Mouse (Mus musculus) neural tube, embryonic 15.5 days (tissue): ENCODE measurements around the gene Foxd2. TPM values are rescaled to one million over a fixed set of nuclear protein-coding genes. Genes with fewer than 3 reads are reported as not detected.

ENCODE experiments used
- ATAC-seq: fragments of 200-750 bp; cut with Nextera tagmentation; 2 replicates; pipeline ENCODE4 v1.8.0; 2017; ENCODE audit warnings: mild to moderate bottlenecking, moderate TSS enrichment, moderate library complexity; ENCODE audit not compliant: low FRiP score
- H3K27ac ChIP-seq: fragments of 300-500 bp; sonication (generic); replicated peaks from 2 replicates; pipeline ENCODE4 v1.5.1; 2015; ENCODE audit warnings: mild to moderate bottlenecking, inconsistent platforms
- H3K27me3 ChIP-seq: fragments of 300-500 bp; sonication (generic); replicated peaks from 2 replicates; pipeline ENCODE4 v1.6.1; 2015; ENCODE audit warnings: inconsistent platforms
- H3K36me3 ChIP-seq: fragments of 300-500 bp; sonication (generic); 2 replicates; pipeline ENCODE4 v1.6.1; 2015; ENCODE audit warnings: inconsistent platforms
- H3K4me1 ChIP-seq: fragments of 300-500 bp; sonication (generic); 2 replicates; pipeline ENCODE4 v1.6.1; 2015; ENCODE audit warnings: inconsistent platforms
- H3K4me2 ChIP-seq: fragments of 300-500 bp; sonication (generic); 2 replicates; pipeline ENCODE4 v1.6.1; 2015; ENCODE audit warnings: inconsistent platforms, mild to moderate bottlenecking, moderate library complexity
- H3K4me3 ChIP-seq: fragments of 300-500 bp; sonication (generic); replicated peaks from 2 replicates; pipeline ENCODE4 v1.5.1; 2015; ENCODE audit warnings: mild to moderate bottlenecking, inconsistent platforms
- H3K9ac ChIP-seq: fragments of 300-500 bp; sonication (generic); replicated peaks from 2 replicates; pipeline ENCODE4 v1.6.1; 2015; ENCODE audit warnings: mild to moderate bottlenecking, inconsistent platforms
- H3K9me3 ChIP-seq: fragments of 300-500 bp; sonication (generic); replicated peaks from 2 replicates; pipeline ENCODE4 v1.6.1; 2016; ENCODE audit warnings: inconsistent platforms
- WGBS: fragments of 180-500 bp; shearing (Covaris S2); methylation state at CpG from one replicate; pipeline ENCODE4 v1.1.7; 2015; ENCODE audit warnings: mixed read lengths; 5-methylcytosine and 5-hydroxymethylcytosine counted together
- polyA plus RNA-seq: library from polyadenylated mRNA; unstranded; fragments of >200 nt; fragmentation: Nextera tagmentation; extraction: Ambion mirVana; gene quantifications from 2 replicates; pipeline ENCODE4 v1.2.1, GENCODE M21; 2015

Gene Foxd2
- polyA plus RNA-seq: 0.28 and 0.36 TPM in 2 replicates

DNA sequence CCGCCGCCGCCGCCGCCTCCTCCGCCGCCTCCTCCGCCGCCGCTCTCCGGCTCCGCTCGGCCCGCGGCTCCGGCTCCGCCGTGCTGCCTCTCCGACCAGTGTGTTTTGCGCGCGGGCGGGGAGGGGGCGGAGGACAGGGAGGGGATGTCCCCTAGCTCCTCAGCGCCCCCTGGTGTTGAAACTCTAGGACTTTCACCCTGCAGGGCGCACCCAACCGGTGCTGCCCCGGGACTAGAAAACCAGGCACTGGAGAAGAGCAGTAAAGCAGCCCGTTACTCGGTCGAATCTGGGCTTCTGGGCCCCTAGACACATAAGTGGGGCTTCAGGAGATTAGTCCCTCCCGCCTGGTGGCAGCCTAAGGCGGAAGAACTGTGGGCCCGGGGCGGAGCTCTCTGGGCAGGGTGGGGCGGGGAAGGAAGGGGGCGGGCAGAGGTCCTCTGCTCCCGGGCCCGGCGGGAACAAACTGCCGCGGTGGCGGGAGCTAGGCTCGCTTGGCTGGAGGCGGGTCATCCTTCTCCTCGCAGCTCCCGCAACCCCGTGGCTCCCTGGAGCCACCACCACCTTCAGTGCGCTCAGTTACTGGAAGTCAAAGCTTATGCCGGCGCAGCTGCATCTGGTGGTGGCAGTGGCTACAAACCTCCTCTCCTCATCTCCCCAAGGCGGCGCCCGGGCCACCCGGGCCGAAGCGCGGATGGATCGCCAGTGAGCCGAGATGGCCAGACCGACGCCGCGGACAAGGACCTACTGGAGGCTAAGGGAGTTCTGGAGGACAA lies at the start of gene Foxd2:
Foxd2 (minus strand) TSS at position 45 of the 773 bp plus-strand sequence.
- peak within 1 kb of the TSS; percentile 40 for H3K4me3 ChIP-seq
- H3K4me1 ChIP-seq: peaks cover 25% of the 10 kb centered on the region
- peak within 1 kb of the TSS; percentile 62 for H3K4me2 ChIP-seq
- WGBS: under 1% methylated on average over 60 of the region's 64 CpGs
- no peak within 1 kb of the TSS for H3K27ac ChIP-seq
- peak; percentile 67 for ATAC-seq
- H3K27me3 ChIP-seq: peaks cover 91% of the 10 kb centered on the region
- no peaks in the 10 kb centered on the region for H3K36me3 ChIP-seq
- peak within 1 kb of the TSS; percentile 14; the same call in 1 of the 2 replicates for H3K9ac ChIP-seq
- H3K9me3 ChIP-seq: no peaks in the 10 kb centered on the region

GRCm38 (mm10) chr4:114958231-114958630 lies 49.6 kb upstream of the Foxd2 start:
- no peaks in the 10 kb centered on the region for H3K27me3 ChIP-seq
- no peak for ATAC-seq
- 82% methylated on average over 2 of the region's 2 CpGs for WGBS

GRCm38 (mm10) chr4:114957403-114957802 lies 48.7 kb upstream of the Foxd2 start:
- Histone ChIP-seq H3K9ac (no peak overlapping the region), H3K9me3 (no peaks in the 10 kb centered on the region), H3K4me3 (no peak overlapping the region), H3K36me3 (peaks cover 9% of the 10 kb centered on the region), H3K27me3 (no peaks in the 10 kb centered on the region), H3K27ac (no peak overlapping the region), H3K4me2 (no peak overlapping the region), H3K4me1 (no peaks in the 10 kb centered on the region)
- ATAC-seq: no peak

More at GRCm38 (mm10) chr4:114958231-114958630, 49.6 kb upstream of the Foxd2 start:
- H3K4me3 ChIP-seq: no peak overlapping the region
- H3K9ac ChIP-seq: no peak overlapping the region
- H3K36me3 ChIP-seq: peaks cover 16% of the 10 kb centered on the region
- H3K4me2 ChIP-seq: no peak overlapping the region
- no peaks in the 10 kb centered on the region for H3K9me3 ChIP-seq
- no peaks in the 10 kb centered on the region for H3K4me1 ChIP-seq
- H3K27ac ChIP-seq: no peak overlapping the region

- no peak overlapping the region for H3K27ac ChIP-seq
- no peaks in the 10 kb centered on the region for H3K4me1 ChIP-seq
- no peak overlapping the region for H3K9ac ChIP-seq
- H3K27me3 ChIP-seq: peaks cover 4% of the 10 kb centered on the region
- H3K36me3 ChIP-seq: peaks cover 3% of the 10 kb centered on the region; the same call in 1 of the 2 replicates
- H3K9me3 ChIP-seq: no peaks in the 10 kb centered on the region
- no peak for ATAC-seq
- 85% methylated on average over 3 of the region's 3 CpGs for WGBS
- H3K4me3 ChIP-seq: no peak overlapping the region
- no peak overlapping the region for H3K4me2 ChIP-seq
Observed at GRCm38 (mm10) chr4:114953172-114953571, 44.5 kb upstream of the Foxd2 start.

DNA sequence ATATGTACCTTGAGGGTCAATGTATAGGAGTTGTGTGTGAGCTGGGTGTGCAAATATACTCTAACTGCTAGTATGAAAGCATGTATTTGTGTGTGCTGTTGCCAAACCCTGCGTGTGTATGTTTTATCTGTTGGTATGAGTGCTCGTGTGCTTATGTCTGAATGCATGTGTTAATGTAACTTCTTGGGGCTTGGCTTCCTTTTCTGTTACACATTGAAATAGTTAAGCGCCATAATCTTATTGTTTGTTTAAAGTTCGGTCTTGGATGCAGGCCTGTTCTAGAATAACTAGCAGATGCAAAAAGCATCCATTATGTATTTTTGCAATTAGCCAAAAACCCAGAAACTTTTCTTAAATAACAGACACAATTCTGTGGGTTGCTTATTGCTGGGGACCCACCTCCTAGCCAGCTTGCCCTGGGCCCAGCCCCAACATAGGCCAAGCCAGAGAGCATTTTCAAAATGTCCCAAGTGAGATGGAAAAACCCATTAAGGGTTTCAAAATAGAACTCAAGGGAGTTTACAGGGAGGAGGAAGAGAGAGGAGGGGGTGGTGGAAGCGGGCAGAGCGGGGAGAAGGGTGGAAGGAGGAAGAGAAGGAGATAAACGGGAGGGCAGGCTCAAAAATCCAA lies 39.3 kb upstream of the Foxd2 start:
- WGBS: 71% methylated on average over 7 of the region's 7 CpGs
- H3K9me3 ChIP-seq: no peaks in the 10 kb centered on the region
- no peak overlapping the region for H3K27ac ChIP-seq
- ATAC-seq: no peak
- H3K27me3 ChIP-seq: peaks cover 37% of the 10 kb centered on the region
- no peak overlapping the region for H3K4me2 ChIP-seq
- no peak overlapping the region for H3K4me3 ChIP-seq
- no peaks in the 10 kb centered on the region for H3K36me3 ChIP-seq
- no peaks in the 10 kb centered on the region for H3K4me1 ChIP-seq
- no peak overlapping the region for H3K9ac ChIP-seq

DNA sequence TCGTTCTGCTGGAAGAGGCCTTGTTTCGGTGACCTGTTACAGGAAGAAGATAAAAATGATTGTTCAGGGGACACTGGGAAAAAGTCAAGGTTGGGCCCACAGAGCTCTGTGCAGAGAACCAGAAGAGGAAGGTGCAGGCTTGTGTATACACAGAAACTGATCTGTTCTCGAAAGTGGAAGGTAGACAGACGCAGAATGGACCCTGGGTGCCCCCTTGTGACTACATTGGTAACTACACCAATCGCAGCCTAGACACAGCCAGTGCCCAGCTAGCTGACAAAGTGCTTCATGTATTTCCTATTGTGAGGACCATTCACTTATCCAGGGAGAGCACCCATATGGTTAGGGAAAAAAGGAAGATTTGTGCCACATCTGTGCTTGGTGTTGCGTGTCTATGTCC lies 38.7 kb upstream of the Foxd2 start:
- 34% methylated on average over 6 of the region's 6 CpGs for WGBS
- Histone ChIP-seq H3K9me3 (no peaks in the 10 kb centered on the region), H3K9ac (no peak overlapping the region), H3K27me3 (peaks cover 37% of the 10 kb centered on the region), H3K4me2 (no peak overlapping the region), H3K27ac (no peak overlapping the region), H3K4me1 (peaks cover 4% of the 10 kb centered on the region; the same call in 1 of the 2 replicates), H3K4me3 (no peak overlapping the region), H3K36me3 (no peaks in the 10 kb centered on the region)
- peak; percentile 91 for ATAC-seq

GRCm38 (mm10) chr4:114946416-114946815 lies 37.7 kb upstream of the Foxd2 start:
- Histone ChIP-seq H3K27ac (no peak overlapping the region), H3K4me1 (peaks cover 9% of the 10 kb centered on the region; the same call in 1 of the 2 replicates), H3K9me3 (no peaks in the 10 kb centered on the region), H3K4me2 (no peak overlapping the region), H3K27me3 (peaks cover 37% of the 10 kb centered on the region), H3K9ac (no peak overlapping the region), H3K4me3 (no peak overlapping the region), H3K36me3 (no peaks in the 10 kb centered on the region)
- ATAC-seq: no peak
- WGBS: 87% methylated on average over 4 of the region's 4 CpGs

GRCm38 (mm10) chr4:114945021-114945420 lies 36.3 kb upstream of the Foxd2 start:
- peaks cover 9% of the 10 kb centered on the region; the same call in 1 of the 2 replicates for H3K4me1 ChIP-seq
- no peak for ATAC-seq

GRCm38 (mm10) chr4:114942583-114942982 lies 33.9 kb upstream of the Foxd2 start:
- Histone ChIP-seq H3K9ac (no peak overlapping the region), H3K4me1 (peaks cover 9% of the 10 kb centered on the region; the same call in 1 of the 2 replicates), H3K27ac (no peak overlapping the region), H3K4me2 (no peak overlapping the region), H3K9me3 (no peaks in the 10 kb centered on the region), H3K27me3 (peaks cover 33% of the 10 kb centered on the region), H3K36me3 (no peaks in the 10 kb centered on the region), H3K4me3 (no peak overlapping the region)
- 10% methylated on average over 8 of the region's 8 CpGs for WGBS
- ATAC-seq: no peak

More at GRCm38 (mm10) chr4:114945021-114945420, 36.3 kb upstream of the Foxd2 start:
- no peak overlapping the region for H3K9ac ChIP-seq
- H3K4me3 ChIP-seq: no peak overlapping the region
- H3K4me2 ChIP-seq: no peak overlapping the region
- H3K27me3 ChIP-seq: peaks cover 40% of the 10 kb centered on the region
- WGBS: 26% methylated on average over 5 of the region's 5 CpGs
- no peaks in the 10 kb centered on the region for H3K9me3 ChIP-seq
- H3K36me3 ChIP-seq: no peaks in the 10 kb centered on the region
- no peak overlapping the region for H3K27ac ChIP-seq

GRCm38 (mm10) chr4:114942112-114942511 lies 33.4 kb upstream of the Foxd2 start:
- Histone ChIP-seq H3K4me3 (no peak overlapping the region), H3K4me2 (no peak overlapping the region), H3K9ac (no peak overlapping the region), H3K4me1 (peaks cover 9% of the 10 kb centered on the region; the same call in 1 of the 2 replicates), H3K36me3 (no peaks in the 10 kb centered on the region), H3K27me3 (peaks cover 33% of the 10 kb centered on the region), H3K9me3 (no peaks in the 10 kb centered on the region), H3K27ac (no peak overlapping the region)
- no peak for ATAC-seq
- WGBS: 28% methylated on average over 4 of the region's 4 CpGs

DNA sequence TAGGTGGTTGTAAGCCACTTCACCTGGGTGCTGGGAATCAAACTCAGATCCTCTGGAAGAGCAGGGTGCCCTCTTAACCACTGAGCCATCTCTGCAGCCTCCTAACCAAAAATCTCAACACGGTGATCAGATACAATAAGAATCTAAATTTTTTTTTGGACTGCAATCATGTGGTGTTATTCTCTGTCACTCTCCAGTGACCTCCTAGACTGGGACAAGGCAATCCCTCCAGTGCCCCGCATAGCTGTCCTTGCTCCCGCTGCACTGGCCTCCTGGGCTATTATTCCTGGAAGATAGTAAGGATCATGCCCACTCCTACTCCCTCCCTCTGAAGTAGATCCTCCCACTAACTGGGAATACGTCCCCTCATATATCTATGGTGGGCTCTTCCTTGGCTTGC lies 32.6 kb upstream of the Foxd2 start:
- WGBS: 60% methylated on average over 4 of the region's 4 CpGs
- Histone ChIP-seq H3K27me3 (peaks cover 25% of the 10 kb centered on the region), H3K9me3 (no peaks in the 10 kb centered on the region), H3K4me2 (no peak overlapping the region), H3K9ac (no peak overlapping the region), H3K27ac (no peak overlapping the region), H3K36me3 (no peaks in the 10 kb centered on the region), H3K4me3 (no peak overlapping the region), H3K4me1 (peaks cover 9% of the 10 kb centered on the region; the same call in 1 of the 2 replicates)
- ATAC-seq: no peak

GRCm38 (mm10) chr4:114938248-114938647 lies 29.6 kb upstream of the Foxd2 start:
- no peaks in the 10 kb centered on the region for H3K9me3 ChIP-seq

More at GRCm38 (mm10) chr4:114938248-114938647, 29.6 kb upstream of the Foxd2 start:
- H3K9ac ChIP-seq: no peak overlapping the region
- peaks cover 11% of the 10 kb centered on the region for H3K27me3 ChIP-seq
- no peak overlapping the region for H3K4me3 ChIP-seq
- 62% methylated on average over 3 of the region's 3 CpGs for WGBS
- H3K4me2 ChIP-seq: no peak overlapping the region
- no peak for ATAC-seq
- peaks cover 9% of the 10 kb centered on the region; the same call in 1 of the 2 replicates for H3K4me1 ChIP-seq
- no peak overlapping the region for H3K27ac ChIP-seq
- no peaks in the 10 kb centered on the region for H3K36me3 ChIP-seq
